Mouse (Mus musculus): Measurements from ENCODE around the gene Dram2.

DNA sequence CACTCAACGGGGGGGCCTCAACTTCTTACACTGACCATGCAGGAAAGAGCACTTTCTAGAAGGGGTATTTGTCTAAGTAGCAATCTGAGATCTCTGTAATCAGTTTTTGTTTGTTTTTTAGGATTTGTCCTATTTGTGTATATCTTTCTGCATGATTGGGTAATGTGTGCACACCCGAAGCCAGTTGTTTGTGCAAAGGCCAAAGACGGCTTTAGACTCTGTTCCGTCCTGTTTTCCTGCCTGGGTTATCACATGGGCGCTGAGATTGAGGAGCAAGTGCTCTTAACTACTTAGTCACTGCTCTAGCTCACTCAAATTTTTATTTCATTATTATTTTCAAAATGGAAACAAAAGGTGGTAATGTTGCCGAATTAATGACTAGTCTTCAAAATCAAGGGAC is 32.6 kb upstream of the Dram2 start:
- TF ChIP-seq GATA1 (IDR thresholded peaks at IDR 0.05; ENCODE audit: borderline replicate concordance, low read length) (no peak), FLI1 (IDR thresholded peaks at IDR 0.05; ENCODE audit: low read length) (no peak)

Data from megakaryocyte, embryonic 14.5 days (primary cell).